Mouse (Mus musculus): ENCODE measurements around the gene Dlg2. TPM values are rescaled to one million over a fixed set of nuclear protein-coding genes. Genes with fewer than 3 reads are reported as not detected.

Gene Dlg2
- polyA plus RNA-seq, 1 experiment from 2014 or later = 30.0 TPM

DNA sequence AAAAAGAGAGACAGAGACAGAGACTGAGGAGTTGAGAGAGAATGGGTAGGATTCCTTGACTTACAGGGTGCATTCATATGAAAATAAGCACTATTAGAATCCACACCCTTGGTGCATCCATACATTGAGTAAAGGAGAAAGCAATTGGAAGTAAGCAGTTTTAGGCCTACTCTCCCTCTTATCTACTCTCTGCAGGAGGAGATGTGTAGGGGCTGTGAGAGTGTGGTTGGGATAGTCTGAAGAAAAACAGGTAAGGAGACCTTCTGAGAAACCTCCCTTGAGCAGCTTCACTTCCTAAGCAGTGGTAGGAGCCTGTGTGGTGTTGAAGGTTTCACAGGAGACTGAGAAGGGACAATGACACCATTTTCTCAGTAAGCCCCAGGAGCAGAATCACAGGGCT, 868.6 kb downstream of the Dlg2 start:
- Histone ChIP-seq H3K4me1 (replicated peaks; ENCODE audit: control insufficient read depth, insufficient read depth, low read length) (no peaks in the 10 kb centered on the region), H3K36me3 (replicated peaks; ENCODE audit: control insufficient read depth, insufficient read depth) (no peaks in the 10 kb centered on the region), H3K4me3 (replicated peaks; ENCODE audit: low read length) (no peak overlapping the region), H3K4me2 (replicated peaks) (no peak overlapping the region), H3K27ac (no peak overlapping the region), H3K27me3 (ENCODE audit: control insufficient read depth, insufficient read depth, low read length) (no peaks in the 10 kb centered on the region), H3K9ac (no peak overlapping the region), H3K9me3 (ENCODE audit: control insufficient read depth, low read length) (no peaks in the 10 kb centered on the region)
- DNase-seq (ENCODE audit: low spot score) (no peak), ATAC-seq (ENCODE audit: low FRiP score) (no peak)

DNA sequence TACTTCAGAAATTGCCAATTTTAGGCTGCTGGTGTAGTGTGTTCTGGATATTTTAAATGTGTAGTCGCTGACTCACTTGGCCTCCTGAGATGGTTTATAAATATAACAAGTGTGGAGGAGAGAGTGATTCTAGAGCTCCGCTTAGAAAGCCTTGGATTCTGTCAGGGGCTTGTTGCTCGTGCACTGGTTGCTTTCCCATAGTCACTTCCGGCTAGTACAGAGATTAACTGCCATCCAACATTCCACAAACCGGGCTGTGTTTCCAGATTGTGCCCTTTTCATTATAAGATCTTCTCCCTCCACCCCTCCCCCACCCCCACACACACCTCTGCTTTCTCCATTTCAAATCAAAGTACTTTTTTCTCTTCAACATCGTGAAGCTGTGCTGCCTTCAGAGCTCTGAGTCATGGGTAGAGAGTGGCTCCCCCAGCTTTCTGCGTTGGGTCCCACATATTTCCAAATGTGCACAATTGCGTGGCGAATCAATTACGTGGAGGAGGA, 893.4 kb downstream of the Dlg2 start:
- no peak overlapping the region for H3K4me2 ChIP-seq (replicated peaks)
- H3K4me1 ChIP-seq (replicated peaks; ENCODE audit: control insufficient read depth, insufficient read depth, low read length) = no peaks in the 10 kb centered on the region
- 57% methylated on average over 10 of the region's 10 CpGs for WGBS
- H3K36me3 ChIP-seq (replicated peaks; ENCODE audit: control insufficient read depth, insufficient read depth) = no peaks in the 10 kb centered on the region
- no peaks in the 10 kb centered on the region for H3K9me3 ChIP-seq (ENCODE audit: control insufficient read depth, low read length)
- no peak overlapping the region for H3K9ac ChIP-seq
- ATAC-seq (ENCODE audit: low FRiP score) (no peak), DNase-seq (ENCODE audit: low spot score) (no peak)
- no peaks in the 10 kb centered on the region for H3K27me3 ChIP-seq (ENCODE audit: control insufficient read depth, insufficient read depth, low read length)
- no peak overlapping the region for H3K27ac ChIP-seq
- H3K4me3 ChIP-seq (replicated peaks; ENCODE audit: low read length) = no peak overlapping the region

DNA sequence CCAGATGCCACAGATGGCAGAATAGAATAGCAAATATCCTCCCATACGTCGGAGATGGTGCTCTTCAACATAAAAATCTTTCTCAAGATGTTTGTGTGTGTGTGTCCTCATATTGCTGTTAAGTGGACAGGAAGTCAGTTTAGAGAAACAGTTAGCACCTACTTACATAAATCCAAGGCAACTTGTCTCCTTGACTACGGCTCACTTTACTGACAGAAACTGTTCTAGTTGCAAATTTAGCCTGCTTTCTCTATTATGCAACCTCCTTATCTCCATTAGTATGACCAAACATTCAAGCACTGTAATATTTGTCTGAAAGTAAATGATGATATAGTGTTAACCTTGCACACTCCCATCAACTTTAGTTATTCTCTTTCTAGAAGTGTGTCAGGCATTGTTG, 905.8 kb downstream of the Dlg2 start:
- Histone ChIP-seq H3K27ac (no peak overlapping the region), H3K4me1 (replicated peaks; ENCODE audit: control insufficient read depth, insufficient read depth, low read length) (no peaks in the 10 kb centered on the region), H3K36me3 (replicated peaks; ENCODE audit: control insufficient read depth, insufficient read depth) (no peaks in the 10 kb centered on the region), H3K27me3 (ENCODE audit: control insufficient read depth, insufficient read depth, low read length) (no peaks in the 10 kb centered on the region), H3K4me3 (replicated peaks; ENCODE audit: low read length) (no peak overlapping the region), H3K9me3 (ENCODE audit: control insufficient read depth, low read length) (no peaks in the 10 kb centered on the region), H3K9ac (no peak overlapping the region), H3K4me2 (replicated peaks) (no peak overlapping the region)
- 87% methylated on average over 3 of the region's 3 CpGs for WGBS
- no peak for ATAC-seq (ENCODE audit: low FRiP score)
- no peak for DNase-seq (ENCODE audit: low spot score)

DNA sequence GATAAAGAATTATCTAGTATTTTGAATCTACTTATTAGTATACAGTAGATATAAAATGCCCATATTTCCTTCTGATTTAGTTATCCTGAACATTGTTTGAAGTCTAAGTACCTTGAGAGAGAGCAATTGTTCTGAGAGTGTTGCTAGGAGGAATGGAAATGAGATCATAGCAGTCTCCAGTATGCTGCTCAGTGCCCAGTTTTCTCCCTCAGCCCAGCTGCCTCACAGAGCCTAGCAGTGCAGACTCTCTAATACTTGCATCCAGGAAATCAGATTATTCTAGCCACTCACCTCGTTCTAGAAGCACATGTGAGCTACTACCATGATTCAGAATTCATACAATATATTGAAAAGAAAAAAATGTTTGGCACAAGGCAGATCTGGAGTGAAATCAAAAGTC, 907.4 kb downstream of the Dlg2 start:
- Histone ChIP-seq H3K9ac (no peak overlapping the region), H3K27me3 (ENCODE audit: control insufficient read depth, insufficient read depth, low read length) (no peaks in the 10 kb centered on the region), H3K9me3 (ENCODE audit: control insufficient read depth, low read length) (no peaks in the 10 kb centered on the region), H3K27ac (no peak overlapping the region), H3K4me2 (replicated peaks) (no peak overlapping the region), H3K36me3 (replicated peaks; ENCODE audit: control insufficient read depth, insufficient read depth) (no peaks in the 10 kb centered on the region), H3K4me3 (replicated peaks; ENCODE audit: low read length) (no peak overlapping the region), H3K4me1 (replicated peaks; ENCODE audit: control insufficient read depth, insufficient read depth, low read length) (no peaks in the 10 kb centered on the region)
- DNase-seq (ENCODE audit: low spot score) (no peak), ATAC-seq (ENCODE audit: low FRiP score) (no peak)
- 47% methylated on average over 1 of the region's 1 CpGs for WGBS

DNA sequence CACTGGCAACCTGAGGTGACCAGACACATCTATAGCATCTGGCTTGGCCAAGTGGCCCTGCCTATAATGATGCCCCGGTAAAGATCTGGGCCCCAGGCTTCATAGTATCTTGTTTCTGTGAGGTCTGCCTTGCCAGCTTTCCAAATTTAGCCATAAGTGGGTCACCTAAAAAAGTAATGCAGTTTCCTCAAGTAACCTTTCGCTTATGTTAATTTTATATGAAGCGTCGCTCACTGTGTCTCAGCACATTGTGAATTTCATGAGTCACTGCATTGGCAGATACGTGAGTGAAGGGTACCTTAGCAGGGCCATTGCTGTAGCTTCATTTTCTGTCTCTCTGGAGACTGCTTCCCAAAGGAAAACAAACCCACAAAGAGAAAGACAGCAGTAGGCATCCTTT, 912.8 kb downstream of the Dlg2 start:
- ATAC-seq (ENCODE audit: low FRiP score) (no peak), DNase-seq (ENCODE audit: low spot score) (no peak)
- Histone ChIP-seq H3K27ac (no peak overlapping the region), H3K27me3 (ENCODE audit: control insufficient read depth, insufficient read depth, low read length) (no peaks in the 10 kb centered on the region), H3K4me3 (replicated peaks; ENCODE audit: low read length) (no peak overlapping the region), H3K4me2 (replicated peaks) (no peak overlapping the region), H3K9me3 (ENCODE audit: control insufficient read depth, low read length) (no peaks in the 10 kb centered on the region), H3K36me3 (replicated peaks; ENCODE audit: control insufficient read depth, insufficient read depth) (no peaks in the 10 kb centered on the region), H3K4me1 (replicated peaks; ENCODE audit: control insufficient read depth, insufficient read depth, low read length) (no peaks in the 10 kb centered on the region), H3K9ac (no peak overlapping the region)
- WGBS = 75% methylated on average over 5 of the region's 5 CpGs

DNA sequence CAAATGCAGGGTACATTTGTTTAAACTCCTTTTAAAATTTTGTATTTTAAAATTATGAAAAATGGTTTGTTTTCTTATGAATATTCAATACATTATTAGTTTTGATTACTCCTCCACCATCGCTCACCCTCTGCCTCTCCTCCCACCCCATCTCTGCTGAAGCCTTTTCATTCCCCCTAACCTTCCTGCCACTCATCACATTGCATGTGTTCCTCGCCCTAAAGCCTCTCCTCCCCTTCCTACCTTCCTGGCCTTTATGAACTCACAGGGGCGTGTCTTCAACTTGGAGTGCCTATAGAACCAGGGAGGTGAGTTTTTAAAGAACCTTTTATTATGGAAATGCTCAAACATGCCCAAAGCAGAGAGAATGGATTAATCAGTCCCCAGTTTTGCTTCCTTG, 921.4 kb downstream of the Dlg2 start:
- ATAC-seq (ENCODE audit: low FRiP score) (no peak), DNase-seq (ENCODE audit: low spot score) (no peak)
- no peak overlapping the region for H3K4me2 ChIP-seq (replicated peaks)
- no peak overlapping the region for H3K9ac ChIP-seq
- no peaks in the 10 kb centered on the region for H3K9me3 ChIP-seq (ENCODE audit: control insufficient read depth, low read length)
- H3K27me3 ChIP-seq (ENCODE audit: control insufficient read depth, insufficient read depth, low read length) = no peaks in the 10 kb centered on the region
- no peaks in the 10 kb centered on the region for H3K36me3 ChIP-seq (replicated peaks; ENCODE audit: control insufficient read depth, insufficient read depth)
- H3K4me3 ChIP-seq (replicated peaks; ENCODE audit: low read length) = no peak overlapping the region
- H3K27ac ChIP-seq = no peak overlapping the region
- H3K4me1 ChIP-seq (replicated peaks; ENCODE audit: control insufficient read depth, insufficient read depth, low read length) = no peaks in the 10 kb centered on the region
- 18% methylated on average over 3 of the region's 3 CpGs for WGBS

DNA sequence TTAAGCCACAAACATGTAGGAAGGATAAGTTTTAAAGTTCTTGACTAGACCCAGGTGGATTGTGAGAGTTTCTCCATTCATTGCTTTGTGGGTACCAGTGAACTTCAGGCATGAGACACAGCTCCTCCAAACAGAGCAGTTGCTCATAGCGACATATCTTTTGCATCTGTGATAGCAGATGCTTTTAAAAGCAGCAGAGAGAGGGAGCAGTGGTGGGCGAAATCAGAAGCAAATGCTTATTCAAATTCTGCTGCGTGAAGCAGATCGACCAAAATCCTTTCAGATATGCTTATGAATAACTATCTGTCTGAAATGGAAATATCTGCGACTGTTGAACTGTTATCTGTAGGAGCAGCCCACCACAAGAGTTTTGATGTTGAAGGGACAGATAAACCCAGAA, 935.6 kb downstream of the Dlg2 start:
- Histone ChIP-seq H3K27ac (no peak overlapping the region), H3K9ac (no peak overlapping the region), H3K27me3 (ENCODE audit: control insufficient read depth, insufficient read depth, low read length) (no peaks in the 10 kb centered on the region), H3K36me3 (replicated peaks; ENCODE audit: control insufficient read depth, insufficient read depth) (no peaks in the 10 kb centered on the region), H3K4me2 (replicated peaks) (no peak overlapping the region), H3K9me3 (ENCODE audit: control insufficient read depth, low read length) (no peaks in the 10 kb centered on the region), H3K4me1 (replicated peaks; ENCODE audit: control insufficient read depth, insufficient read depth, low read length) (no peaks in the 10 kb centered on the region), H3K4me3 (replicated peaks; ENCODE audit: low read length) (no peak overlapping the region)
- 77% methylated on average over 5 of the region's 5 CpGs for WGBS
- DNase-seq (ENCODE audit: low spot score) (no peak), ATAC-seq (ENCODE audit: low FRiP score) (no peak)

DNA sequence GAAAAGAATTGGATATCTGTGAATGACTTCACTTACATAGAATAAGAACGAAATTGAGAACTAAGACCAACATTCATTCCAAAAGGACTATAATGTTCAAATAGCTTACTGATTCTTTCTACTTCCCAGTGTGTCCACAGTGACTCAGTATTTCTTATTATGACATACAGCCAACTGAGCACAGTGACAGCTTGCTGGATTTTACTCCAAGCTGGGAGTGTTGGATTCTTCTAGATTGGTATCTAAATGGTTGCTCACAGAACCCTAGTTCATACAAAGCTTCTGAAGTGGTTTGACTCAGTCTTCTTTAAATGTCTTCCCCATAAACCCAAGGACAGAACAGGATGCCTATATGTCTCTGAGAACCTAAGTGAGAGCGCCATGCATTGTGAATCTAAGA, 937.7 kb downstream of the Dlg2 start:
- H3K27me3 ChIP-seq (ENCODE audit: control insufficient read depth, insufficient read depth, low read length) = no peaks in the 10 kb centered on the region
- H3K27ac ChIP-seq = no peak overlapping the region
- H3K36me3 ChIP-seq (replicated peaks; ENCODE audit: control insufficient read depth, insufficient read depth) = no peaks in the 10 kb centered on the region
- H3K9ac ChIP-seq = no peak overlapping the region
- ATAC-seq (ENCODE audit: low FRiP score) = no peak
- no peak overlapping the region for H3K4me3 ChIP-seq (replicated peaks; ENCODE audit: low read length)
- WGBS = 88% methylated on average over 2 of the region's 2 CpGs
- no peaks in the 10 kb centered on the region for H3K4me1 ChIP-seq (replicated peaks; ENCODE audit: control insufficient read depth, insufficient read depth, low read length)
- no peaks in the 10 kb centered on the region for H3K9me3 ChIP-seq (ENCODE audit: control insufficient read depth, low read length)
- no peak overlapping the region for H3K4me2 ChIP-seq (replicated peaks)
- no peak for DNase-seq (ENCODE audit: low spot score)

DNA sequence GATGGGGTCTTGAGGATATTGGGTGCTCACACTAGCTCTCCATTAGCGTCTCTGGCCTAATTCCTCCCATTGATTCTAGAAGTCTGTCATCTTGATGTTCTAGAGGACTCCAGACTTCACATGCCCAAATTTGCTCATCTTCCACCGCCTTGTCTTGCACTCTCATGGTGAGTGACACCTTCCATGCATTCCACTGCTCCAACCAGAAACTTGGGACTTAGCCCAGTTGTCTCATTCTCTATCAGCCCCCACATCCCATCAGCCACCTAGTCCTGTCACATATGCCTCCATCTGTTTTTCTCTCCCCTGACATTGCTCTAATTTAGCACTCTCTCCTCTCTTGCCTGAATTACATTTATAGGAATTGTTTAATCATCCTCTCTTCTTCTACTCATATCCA, 938.3 kb downstream of the Dlg2 start:
- no peaks in the 10 kb centered on the region for H3K9me3 ChIP-seq (ENCODE audit: control insufficient read depth, low read length)
- H3K4me3 ChIP-seq (replicated peaks; ENCODE audit: low read length) = no peak overlapping the region
- H3K9ac ChIP-seq = no peak overlapping the region
- H3K36me3 ChIP-seq (replicated peaks; ENCODE audit: control insufficient read depth, insufficient read depth) = no peaks in the 10 kb centered on the region
- no peaks in the 10 kb centered on the region for H3K27me3 ChIP-seq (ENCODE audit: control insufficient read depth, insufficient read depth, low read length)
- 94% methylated on average over 2 of the region's 2 CpGs for WGBS
- no peak overlapping the region for H3K4me2 ChIP-seq (replicated peaks)
- ATAC-seq (ENCODE audit: low FRiP score) (no peak), DNase-seq (ENCODE audit: low spot score) (no peak)
- H3K4me1 ChIP-seq (replicated peaks; ENCODE audit: control insufficient read depth, insufficient read depth, low read length) = no peaks in the 10 kb centered on the region
- H3K27ac ChIP-seq = no peak overlapping the region

DNA sequence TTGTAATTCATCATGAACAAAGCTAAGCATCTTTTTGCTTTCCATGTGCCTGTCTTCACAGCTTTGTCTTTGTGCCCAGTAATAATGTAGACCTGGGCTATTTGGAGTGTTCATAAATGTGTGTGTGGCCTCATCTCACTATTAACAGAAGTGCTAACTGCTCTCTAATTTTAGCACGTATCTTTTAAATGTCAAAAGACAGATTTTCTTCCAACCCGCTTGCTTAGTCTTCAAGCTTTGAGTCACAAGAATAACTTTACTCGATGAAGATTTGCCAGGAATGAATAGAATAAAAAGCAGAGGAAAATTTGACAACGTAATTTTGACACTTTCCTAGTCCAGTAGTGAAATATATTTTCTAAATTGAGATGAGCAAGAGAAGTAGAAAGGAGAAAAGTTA, 943.7 kb downstream of the Dlg2 start:
- Histone ChIP-seq H3K4me3 (replicated peaks; ENCODE audit: low read length) (no peak overlapping the region), H3K4me1 (replicated peaks; ENCODE audit: control insufficient read depth, insufficient read depth, low read length) (no peaks in the 10 kb centered on the region), H3K27me3 (ENCODE audit: control insufficient read depth, insufficient read depth, low read length) (no peaks in the 10 kb centered on the region), H3K27ac (no peak overlapping the region), H3K36me3 (replicated peaks; ENCODE audit: control insufficient read depth, insufficient read depth) (no peaks in the 10 kb centered on the region), H3K4me2 (replicated peaks) (no peak overlapping the region), H3K9me3 (ENCODE audit: control insufficient read depth, low read length) (no peaks in the 10 kb centered on the region), H3K9ac (no peak overlapping the region)
- no peak for ATAC-seq (ENCODE audit: low FRiP score)
- DNase-seq (ENCODE audit: low spot score) = no peak
- WGBS = 88% methylated on average over 4 of the region's 4 CpGs

All from hindbrain, embryonic 14.5 days (tissue).